Mouse (Mus musculus) mesoderm, embryonic 11.5 days (tissue): ENCODE measurements around the gene Kat2b.
"Not testable (repeated sequence)": the region's sequence is repeated elsewhere in the genome, so short reads cannot be mapped to it uniquely, and the experiment has no call there.

Experiments used
- DNase-seq: peaks from one replicate; pipeline ENCODE4 v3.0.0-alpha.2; 2012; ENCODE audit warnings: low read depth, low spot score

Kat2b gene

DNA sequence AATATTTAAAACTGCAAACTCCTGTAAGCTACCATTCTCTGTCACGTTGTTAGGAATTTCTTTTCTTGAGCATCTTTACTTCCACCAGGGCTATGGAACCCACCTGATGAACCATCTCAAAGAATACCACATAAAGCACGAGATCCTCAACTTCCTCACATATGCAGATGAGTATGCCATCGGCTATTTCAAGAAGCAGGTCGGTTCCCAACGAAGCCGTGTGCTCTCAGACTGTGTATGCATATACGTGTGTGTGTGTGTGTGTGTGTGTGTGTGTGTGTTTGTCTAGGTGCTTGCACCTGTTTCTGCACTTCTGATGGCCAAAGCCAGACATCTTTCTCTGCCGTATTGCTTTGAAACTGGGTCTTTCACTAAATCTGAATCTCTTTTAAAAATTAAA is 92.6 kb downstream of the Kat2b start:
- DNase-seq, result no peak

- no peak for DNase-seq
These were observed 93.1 kb downstream of the Kat2b start for GRCm38 (mm10) chr17:53659738-53660137.

DNA sequence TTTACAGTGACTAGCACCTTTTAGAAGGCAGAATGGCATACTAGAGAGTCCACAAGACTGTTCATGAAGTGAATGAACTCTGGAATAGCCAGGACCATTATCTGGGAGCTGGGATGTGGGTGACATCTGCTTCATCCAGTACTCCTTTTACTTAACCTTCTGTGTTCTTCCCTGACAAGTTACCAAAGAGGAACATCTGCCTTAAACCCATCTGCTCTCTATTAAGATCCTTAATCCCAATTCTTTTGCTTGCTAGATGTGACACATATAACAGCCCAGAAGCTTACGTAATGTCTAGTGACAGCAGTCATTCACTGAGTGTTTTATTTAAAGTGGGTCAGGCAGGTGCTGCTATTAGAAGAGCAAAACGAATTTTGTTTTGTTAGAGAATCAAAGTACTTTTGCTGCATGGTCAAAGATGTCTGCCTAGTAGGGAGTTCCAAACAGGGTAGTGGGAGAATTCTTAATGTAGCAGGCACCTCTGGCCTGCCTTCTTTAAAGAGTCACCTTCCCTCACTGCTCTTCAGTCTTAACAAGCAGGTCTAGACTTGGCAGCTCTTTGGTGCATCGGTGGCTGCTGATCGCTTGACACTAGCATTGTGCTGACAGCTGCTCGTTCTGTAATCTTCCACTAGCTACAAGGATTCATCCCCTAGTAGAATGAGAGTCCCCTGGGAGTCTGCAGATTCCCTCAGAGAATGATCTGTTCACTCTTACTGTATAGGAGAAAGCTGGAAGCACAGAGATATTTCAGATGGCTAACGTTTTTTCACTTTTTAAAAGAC is 94.6 kb downstream of the Kat2b start:
- DNase-seq, result no peak

DNA sequence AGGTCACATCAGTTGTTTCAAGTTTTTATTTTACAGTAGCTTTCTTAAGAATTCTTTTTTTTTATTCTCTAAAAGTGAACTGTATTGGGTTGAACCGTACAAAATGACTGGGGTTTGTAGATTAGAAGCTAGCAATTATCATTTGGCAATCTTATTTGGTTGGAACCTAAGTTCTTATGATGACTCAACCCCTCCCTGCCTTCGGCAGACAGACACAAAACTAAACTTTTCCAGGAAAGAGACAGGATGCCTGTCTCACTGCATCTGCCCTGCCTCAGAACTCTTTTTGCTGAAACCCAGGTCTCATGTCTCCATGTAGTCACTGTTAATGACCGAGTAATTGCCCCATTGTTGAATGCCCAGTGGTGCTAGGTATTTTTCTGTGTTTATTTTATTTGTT is 97.6 kb downstream of the Kat2b start:
- no peak for DNase-seq

DNA sequence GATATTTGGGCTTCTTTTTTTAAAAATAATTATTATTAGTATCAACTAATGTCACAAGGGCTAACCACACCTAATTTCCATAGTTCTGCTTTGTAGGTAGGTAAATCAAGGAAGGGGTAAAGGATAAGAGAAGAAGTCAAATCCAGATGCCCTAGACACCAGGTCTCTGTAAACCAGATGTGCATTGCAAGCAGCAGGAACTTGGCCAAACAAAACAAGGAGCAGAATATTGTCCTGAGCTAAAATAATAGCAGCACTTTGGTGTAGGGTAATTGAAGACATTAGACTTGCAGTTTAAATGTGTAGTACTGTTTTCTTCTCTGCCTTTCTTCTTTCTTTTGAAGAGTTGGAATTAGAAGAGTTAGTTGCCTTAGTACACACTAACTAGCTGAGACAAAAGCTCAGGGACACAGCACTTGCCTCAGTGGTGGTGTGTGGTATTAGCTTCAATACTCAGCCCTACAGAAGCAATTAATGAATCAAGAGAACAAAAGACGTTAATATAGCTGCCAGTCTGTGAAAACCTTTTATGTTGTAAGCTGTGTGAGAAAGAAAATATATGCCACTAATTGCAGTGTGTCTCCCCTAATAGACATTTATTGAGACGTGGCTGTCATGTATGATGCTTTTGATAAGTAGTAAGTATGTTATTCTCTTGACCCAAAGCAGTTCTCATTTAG is 98.2 kb downstream of the Kat2b start:
- DNase-seq, result no peak

- DNase-seq, result no peak
These were observed 103.8 kb downstream of the Kat2b start for GRCm38 (mm10) chr17:53670453-53670852.

- no peak for DNase-seq
These were observed 112.1 kb downstream of the Kat2b start for GRCm38 (mm10) chr17:53678716-53679115.

- no peak for DNase-seq
These were observed 121.7 kb downstream of the Kat2b start for GRCm38 (mm10) chr17:53688321-53688720.

DNA sequence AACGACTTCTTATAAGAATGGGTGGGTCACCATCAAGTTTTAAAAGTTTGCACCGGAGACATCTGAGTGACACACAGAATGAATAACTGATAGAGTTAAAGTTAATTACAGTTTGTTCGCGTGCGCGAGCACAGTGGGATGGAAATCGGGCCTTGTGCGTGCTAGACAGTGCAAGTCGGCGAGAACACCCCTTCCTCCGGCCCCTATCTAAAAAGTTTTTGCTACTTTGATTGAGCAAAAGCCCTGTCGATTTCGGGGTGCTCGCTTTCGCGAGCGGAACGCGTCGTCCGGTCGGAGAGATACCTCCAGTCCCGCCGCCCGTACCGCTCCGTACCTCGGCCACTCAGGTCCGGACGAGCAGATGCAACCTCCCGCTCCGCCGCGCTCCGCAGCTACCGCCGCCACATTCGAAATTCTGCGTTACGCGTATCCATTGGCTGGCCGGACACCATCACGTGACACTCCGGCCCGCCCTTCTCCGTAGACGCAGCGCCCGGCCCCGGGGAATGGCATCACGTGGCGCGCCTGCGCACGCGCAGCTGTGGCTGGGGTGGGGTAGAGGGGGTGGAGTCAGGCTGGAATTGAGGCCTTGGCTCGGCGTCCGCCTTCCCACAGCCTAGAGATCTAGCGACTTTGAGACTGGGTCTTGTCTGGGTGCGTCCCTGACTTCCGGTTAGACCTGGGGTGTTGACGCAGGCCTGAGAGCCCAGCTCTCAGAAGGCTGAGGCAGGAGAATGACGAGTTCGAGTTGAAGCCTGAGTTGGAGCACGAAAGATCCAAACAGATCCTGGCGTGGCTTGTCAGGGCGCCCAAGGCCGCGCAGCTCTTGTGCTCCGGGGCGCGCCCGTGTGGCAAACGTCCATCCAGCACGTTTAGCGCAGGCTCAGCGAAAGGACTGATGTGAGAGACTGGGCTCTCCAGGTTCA is 122.5 kb downstream of the Kat2b start, which contains the start of gene Sgo1:
Gene Sgo1 (minus strand): TSS at position 457 of the 926 bp plus-strand sequence.
- peak; percentile 98 for DNase-seq

GRCm38 (mm10) chr17:53689946-53690345 is 123.3 kb downstream of the Kat2b start:
- DNase-seq, result no peak

DNA sequence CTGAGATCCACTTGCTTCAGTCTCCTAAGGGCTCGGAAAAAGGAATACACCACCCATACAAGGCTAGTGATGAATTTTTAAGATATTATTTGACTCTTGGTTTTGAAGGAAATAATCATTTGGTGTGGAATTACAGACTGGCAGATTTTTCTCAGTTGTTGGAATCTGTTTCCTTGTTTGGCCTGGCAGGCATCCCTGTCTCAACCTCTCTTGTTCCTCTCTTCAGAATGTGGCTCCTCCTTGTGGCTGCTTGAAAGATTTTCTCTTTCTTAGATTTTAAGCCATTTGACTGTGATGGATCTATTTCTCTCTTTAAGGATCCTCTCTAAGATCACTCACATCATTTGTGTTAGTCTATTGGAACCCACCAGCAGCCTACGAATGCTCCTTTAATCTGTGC is 127.4 kb downstream of the Kat2b start:
- peak; percentile 8 for DNase-seq

GRCm38 (mm10) chr17:53697521-53697920 is 130.9 kb downstream of the Kat2b start:
- DNase-seq, result not testable (repeated sequence)

- DNase-seq, result no peak
These were observed 147.8 kb downstream of the Kat2b start for GRCm38 (mm10) chr17:53714453-53714852.

- not testable (repeated sequence) for DNase-seq
These were observed 148.5 kb downstream of the Kat2b start for GRCm38 (mm10) chr17:53715161-53715560.

- DNase-seq, result no peak
These were observed 151.8 kb downstream of the Kat2b start for GRCm38 (mm10) chr17:53718474-53718873.

DNA sequence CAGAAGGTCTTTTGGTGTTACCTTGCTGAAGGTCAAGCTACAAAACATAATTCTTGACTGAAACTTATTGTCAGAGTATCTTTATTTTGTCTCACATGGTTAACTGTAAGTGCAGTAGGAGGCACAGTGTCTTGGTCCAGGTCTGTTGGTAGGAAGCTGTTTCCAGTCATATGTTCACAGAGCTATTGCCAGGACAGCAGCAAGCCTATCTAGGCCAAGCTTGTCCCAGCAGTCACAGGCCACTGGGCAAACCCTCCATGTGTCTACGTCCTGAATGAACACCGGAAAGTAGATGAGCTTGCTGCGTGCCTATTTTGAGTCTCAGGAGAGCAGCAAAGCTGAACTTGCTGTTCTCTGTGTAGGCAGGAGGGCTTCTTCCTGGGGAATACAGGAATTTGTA is 152.3 kb downstream of the Kat2b start:
- DNase-seq, result not testable (repeated sequence)
